Mouse (Mus musculus) brain, embryonic 14.5 days (tissue): ENCODE measurements around the gene Magix. TPM values are rescaled to one million over a fixed set of nuclear protein-coding genes. Genes with fewer than 3 reads are reported as not detected.
A peak's percentile ranks its signal among the peaks of the same experiment; 100 is the strongest.
"Not testable (repeated sequence)": the region's sequence is repeated elsewhere in the genome, so short reads cannot be mapped to it uniquely, and the experiment has no call there.

Experiments used
- DNase-seq: peaks from one replicate; pipeline ENCODE4 v3.0.0-alpha.2; 2011; ENCODE audit warnings: low read depth
- CTCF ChIP-seq: fragments of 200-500 bp; IDR thresholded peaks from 2 replicates; pipeline ENCODE4 v1.5.1; 2012; ENCODE audit warnings: inconsistent platforms, mild to moderate bottlenecking, moderate library complexity, borderline replicate concordance; ENCODE audit not compliant: insufficient read depth, insufficient read length; ENCODE audit errors: extremely low read depth
- POLR2A ChIP-seq: fragments of 200-500 bp; IDR thresholded peaks from 2 replicates; pipeline ENCODE4 v1.6.1; 2012; ENCODE audit warnings: mild to moderate bottlenecking, inconsistent platforms, borderline replicate concordance; ENCODE audit not compliant: poor library complexity, insufficient read depth, insufficient read length, severe bottlenecking; ENCODE audit errors: extremely low read depth
- polyA plus RNA-seq: library from polyadenylated mRNA; depleted of rRNA; stranded (reverse); fragments of >200 nt; gene quantifications from 2 replicates; pipeline ENCODE4 v1.2.3, GENCODE M21; 2012; rRNA removed

The Magix gene
- polyA plus RNA-seq = 0.14 and 0.21 TPM in 2 replicates

- TF ChIP-seq POLR2A (no peak), CTCF (no peak)
- DNase-seq = no peak
Observed at GRCm38 (mm10) chrX:7680864-7681263, at the start of gene Magix. Gene Magix, minus strand, starts transcription at chrX:7681251.

- DNase-seq = no peak
- TF ChIP-seq POLR2A (no peak), CTCF (no peak)
Observed at GRCm38 (mm10) chrX:7728922-7729265, 47.8 kb upstream of the Magix start.

DNA sequence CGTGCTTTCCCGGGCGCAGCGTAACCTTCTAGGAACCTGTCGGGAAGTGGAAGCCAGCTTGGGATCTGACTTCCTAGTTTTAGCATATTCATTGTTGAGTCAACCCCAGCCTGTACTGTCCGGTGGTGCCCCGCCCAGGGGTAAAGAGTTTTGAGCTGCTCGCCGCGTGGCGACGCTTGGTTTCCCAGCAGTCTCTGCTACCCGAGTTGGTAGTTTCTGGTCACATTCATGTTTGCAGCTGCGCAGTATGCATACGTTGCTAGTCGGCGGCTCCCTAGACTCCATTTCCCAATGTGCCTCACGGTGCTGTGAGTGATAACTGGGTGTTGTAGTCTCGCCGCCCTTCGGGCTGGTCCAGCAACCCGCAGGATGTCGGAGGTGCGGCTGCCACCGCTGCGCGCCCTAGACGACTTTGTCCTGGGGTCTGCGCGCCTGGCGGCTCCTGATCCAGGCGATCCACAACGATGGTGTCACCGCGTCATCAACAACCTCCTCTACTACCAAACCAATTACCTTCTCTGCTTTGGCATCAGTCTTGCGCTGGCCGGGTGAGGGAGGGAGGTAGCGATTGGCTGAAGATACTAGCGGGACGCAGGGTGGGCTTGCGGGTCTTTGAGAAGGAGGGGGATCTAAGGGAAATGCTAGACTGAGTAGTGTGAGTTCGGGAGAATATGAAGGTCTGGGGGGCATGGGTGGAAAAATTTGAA lies 47.3 kb upstream of the Magix start, which contains the start of gene Praf2:
TSS of gene Praf2 (plus strand) at position 225 of the 707 bp plus-strand sequence.
- TF ChIP-seq POLR2A (no peak), CTCF (no peak)
- peak; percentile 96 for DNase-seq

- TF ChIP-seq POLR2A = no peak
- no peak for TF ChIP-seq CTCF
- no peak for DNase-seq
Observed at GRCm38 (mm10) chrX:7727176-7727575, 46.1 kb upstream of the Magix start.

DNA sequence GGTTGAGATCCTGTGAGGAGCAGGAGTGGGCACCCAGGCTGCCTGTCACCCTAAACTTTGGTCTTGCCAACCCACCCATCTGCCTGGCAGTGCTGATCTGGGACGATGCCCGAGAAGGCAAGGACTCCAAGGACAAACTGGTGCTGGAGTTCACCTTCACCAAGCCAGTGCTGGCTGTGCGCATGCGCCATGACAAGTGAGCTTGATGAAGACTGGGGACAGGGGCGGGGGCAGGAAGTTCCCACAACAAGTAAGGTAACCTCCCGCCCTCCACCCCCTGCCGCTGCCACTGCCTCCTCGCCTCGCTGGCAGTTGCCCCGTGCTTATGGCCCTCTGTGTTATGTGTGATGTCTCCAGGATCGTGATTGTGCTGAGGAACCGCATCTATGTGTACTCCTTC lies 44.8 kb upstream of the Magix start:
- no peak for DNase-seq
- no peak for TF ChIP-seq POLR2A

DNA sequence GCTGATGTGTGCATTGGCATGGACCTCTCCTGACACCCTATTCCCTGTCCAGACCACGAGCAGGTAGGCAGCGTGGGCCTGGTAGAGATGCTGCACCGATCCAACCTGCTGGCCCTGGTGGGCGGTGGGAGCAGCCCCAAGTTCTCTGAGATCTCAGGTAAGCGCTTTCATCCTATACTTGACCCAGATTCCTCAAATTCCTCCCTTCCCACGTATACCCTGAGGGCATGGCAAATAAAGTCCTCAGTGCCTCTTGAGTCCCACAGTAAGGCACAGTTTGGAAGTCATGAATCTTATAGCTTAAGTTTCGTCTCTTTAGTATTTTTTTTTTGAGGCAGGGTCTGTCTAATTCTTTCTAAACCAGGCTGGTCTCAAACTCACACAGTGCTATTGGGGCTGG lies 43.1 kb upstream of the Magix start:
- TF ChIP-seq CTCF = no peak
- no peak for TF ChIP-seq POLR2A
- no peak for DNase-seq

DNA sequence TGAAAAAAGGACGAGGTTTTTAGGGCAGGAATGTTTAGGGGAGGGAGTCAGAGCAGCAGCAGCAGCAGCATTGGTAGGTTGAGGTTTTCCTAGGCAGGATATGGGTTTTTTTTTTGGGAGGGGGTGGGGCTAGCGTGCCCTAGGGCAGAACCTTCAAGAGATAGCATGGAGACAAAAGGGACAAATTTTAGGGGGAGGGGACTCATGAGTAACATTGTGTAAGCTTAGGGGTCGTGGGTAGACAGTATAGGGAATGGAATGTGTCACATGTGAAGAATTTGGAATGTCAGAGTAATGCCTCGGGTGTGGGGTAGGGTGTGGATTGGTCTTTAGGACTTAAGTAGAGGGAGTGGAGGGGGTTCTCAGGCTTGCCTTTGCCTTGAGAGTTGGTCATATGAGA lies 41.6 kb upstream of the Magix start:
- no peak for TF ChIP-seq POLR2A
- TF ChIP-seq CTCF = no peak
- no peak for DNase-seq

DNA sequence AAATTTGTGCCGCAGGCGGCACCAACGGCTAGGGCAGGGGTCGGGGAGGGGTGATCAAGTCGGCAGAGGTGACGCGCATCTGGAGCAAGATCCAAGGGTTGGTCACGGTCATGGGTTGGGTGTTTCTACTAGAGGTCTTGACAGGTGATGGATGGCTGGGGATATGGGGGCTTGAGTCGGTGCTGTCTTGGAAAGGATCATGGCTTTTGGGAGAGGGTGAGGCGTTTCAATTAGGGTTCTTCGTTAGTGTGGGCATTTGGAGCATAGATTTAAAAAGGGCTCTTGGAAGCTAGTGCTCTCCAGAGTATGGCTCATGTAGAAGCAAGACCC lies 41.2 kb upstream of the Magix start:
- DNase-seq = no peak
- TF ChIP-seq CTCF = no peak
- TF ChIP-seq POLR2A = no peak

GRCm38 (mm10) chrX:7721514-7722281 lies 40.6 kb upstream of the Magix start, which contains the start of gene Gm45208:
Gene Gm45208, plus strand, starts transcription at chrX:7722245.
- no peak for TF ChIP-seq POLR2A
- no peak for TF ChIP-seq CTCF

GRCm38 (mm10) chrX:7716058-7716457 lies 35.0 kb upstream of the Magix start:
- not testable (repeated sequence) for DNase-seq

More at GRCm38 (mm10) chrX:7721514-7722281, 40.6 kb upstream of the Magix start, which contains the start of gene Gm45208:
- peak; percentile 89 for DNase-seq

- peak; percentile 98 for DNase-seq
Observed at GRCm38 (mm10) chrX:7714135-7714899, 33.3 kb upstream of the Magix start, which contains the start of gene Wdr45. Gene Wdr45, plus strand, starts transcription at chrX:7714333.

GRCm38 (mm10) chrX:7713764-7714134 lies 32.7 kb upstream of the Magix start:
- DNase-seq = not testable (repeated sequence)
